Mouse (Mus musculus) inflammation-experienced regulatory T-cells, adult 6 months (primary cell): ENCODE measurements around the gene Fam240a. TPM values are rescaled to one million over a fixed set of nuclear protein-coding genes. Genes with fewer than 3 reads are reported as not detected.

ENCODE experiments used
- ATAC-seq: one replicate; pipeline ENCODE4 v1.8.0; 2017
- polyA plus RNA-seq, 3 experiments: library from polyadenylated mRNA; unstranded; fragments of 100-300 nt; shearing (Covaris generic); gene quantifications; one replicate each; pipeline ENCODE4 v1.2.1; 2017

Fam240a gene
- polyA plus RNA-seq, 3 experiments from 2014 or later, result not detected

DNA sequence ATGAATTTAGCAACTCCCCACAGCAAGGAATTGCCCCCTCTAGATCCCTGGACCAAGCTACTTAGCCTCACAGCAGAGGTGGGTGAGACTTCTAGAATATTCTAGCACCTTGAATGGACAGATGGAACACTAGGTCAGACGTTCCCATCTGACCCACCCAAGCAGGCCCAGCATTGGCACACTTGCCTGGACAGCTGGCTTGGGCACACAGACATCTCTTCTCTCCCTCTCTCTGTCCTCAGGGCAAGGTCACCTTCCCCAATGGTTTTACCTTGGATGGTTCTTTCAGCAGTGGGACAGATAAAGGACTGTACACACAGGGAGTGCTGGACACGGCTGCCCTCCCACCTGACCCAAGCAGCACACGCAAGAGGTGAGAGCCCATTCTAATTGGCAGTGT lies 24.1 kb downstream of the Fam240a start:
- no peak for ATAC-seq

DNA sequence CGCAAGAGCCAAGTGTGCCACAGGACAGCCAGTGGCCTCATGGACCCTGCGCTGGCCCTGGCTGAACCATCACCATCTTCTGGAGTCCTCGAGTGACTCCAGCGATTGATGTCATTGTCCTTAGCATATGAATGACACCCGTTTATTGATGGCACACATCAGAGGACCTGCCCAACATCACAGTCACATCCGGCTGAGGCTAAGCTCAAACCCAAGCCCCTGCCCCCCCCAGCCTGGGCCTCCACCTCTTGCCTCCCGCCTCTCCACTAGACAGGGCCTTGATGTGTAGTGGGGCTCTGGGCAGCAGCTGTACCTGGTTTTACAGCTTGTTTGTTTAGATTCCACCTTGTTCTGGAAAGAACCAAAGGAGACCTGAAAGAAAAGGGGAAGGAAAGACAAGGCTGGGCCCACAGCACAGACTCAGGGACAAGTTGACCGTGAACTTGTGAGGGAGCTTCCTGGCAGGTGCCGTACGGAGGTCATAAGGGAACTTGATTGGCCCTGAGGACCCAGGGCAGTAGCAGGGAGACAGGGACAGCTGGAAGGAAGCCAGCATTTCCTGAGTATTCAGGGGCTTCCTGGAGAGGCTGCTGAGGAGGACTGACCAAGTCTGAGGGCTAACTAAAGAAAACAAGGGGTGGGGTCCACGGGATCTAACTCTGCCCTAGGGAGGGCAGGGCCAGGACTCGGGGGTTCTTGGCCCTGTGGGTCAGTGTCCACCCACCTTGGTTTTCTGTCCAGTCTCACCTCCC lies 25.4 kb downstream of the Fam240a start:
- ATAC-seq, result no peak

DNA sequence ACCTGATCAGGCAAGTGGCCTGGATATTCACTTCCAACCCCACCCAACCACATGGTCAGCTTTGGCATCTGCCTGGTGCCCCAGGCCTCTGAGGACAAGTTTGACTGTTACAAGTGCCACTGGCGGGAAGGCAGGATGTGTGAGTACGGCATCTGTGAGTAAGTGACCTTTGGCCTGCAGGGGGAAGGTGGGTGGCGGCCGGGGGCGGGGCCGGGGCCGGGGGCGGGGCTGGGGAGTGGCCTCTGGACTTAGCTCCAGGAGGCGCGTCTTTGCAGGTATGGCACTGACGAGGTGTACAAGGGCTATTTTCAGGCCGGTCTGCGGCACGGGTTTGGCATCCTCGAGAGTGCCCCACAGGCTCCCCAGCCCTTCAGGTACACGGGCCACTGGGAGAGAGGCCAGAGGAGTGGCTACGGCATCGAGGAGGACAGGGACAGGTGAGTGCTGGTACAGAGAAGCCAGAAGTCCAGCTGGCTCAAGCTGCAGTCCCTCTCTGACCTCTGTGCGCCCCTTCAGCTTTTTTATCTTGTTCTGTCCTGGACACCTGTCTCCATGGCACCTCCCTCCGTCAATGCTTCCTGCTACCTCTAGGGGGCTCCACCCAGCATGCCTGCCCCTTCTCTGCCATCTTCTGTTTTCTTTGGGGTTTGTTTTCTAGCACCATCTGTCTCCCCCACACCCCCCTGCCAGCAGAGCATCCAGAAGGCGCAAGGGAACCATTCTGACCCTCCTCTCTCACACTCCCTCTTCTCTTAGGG lies 26.5 kb downstream of the Fam240a start:
- ATAC-seq, result no peak

DNA sequence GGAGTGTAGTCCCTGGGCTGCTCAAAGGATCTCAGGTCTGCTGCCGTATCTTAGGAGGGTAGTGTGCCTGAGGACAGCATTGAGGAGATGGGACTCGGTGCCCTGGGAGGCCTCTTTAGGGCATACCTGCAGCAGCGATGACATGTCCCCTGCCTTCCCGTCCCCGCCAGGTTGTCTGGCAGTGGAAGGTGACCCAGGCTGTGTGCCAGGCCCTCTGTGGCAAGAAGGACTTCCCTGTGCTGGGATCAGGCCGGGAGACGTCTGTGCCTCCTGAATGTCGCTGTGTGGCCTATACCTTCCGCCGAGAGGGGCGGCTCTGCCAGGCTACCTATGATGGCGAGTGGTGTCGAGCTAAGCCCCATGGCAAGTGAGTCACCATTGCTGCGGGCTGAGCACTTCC lies 27.7 kb downstream of the Fam240a start:
- no peak for ATAC-seq

DNA sequence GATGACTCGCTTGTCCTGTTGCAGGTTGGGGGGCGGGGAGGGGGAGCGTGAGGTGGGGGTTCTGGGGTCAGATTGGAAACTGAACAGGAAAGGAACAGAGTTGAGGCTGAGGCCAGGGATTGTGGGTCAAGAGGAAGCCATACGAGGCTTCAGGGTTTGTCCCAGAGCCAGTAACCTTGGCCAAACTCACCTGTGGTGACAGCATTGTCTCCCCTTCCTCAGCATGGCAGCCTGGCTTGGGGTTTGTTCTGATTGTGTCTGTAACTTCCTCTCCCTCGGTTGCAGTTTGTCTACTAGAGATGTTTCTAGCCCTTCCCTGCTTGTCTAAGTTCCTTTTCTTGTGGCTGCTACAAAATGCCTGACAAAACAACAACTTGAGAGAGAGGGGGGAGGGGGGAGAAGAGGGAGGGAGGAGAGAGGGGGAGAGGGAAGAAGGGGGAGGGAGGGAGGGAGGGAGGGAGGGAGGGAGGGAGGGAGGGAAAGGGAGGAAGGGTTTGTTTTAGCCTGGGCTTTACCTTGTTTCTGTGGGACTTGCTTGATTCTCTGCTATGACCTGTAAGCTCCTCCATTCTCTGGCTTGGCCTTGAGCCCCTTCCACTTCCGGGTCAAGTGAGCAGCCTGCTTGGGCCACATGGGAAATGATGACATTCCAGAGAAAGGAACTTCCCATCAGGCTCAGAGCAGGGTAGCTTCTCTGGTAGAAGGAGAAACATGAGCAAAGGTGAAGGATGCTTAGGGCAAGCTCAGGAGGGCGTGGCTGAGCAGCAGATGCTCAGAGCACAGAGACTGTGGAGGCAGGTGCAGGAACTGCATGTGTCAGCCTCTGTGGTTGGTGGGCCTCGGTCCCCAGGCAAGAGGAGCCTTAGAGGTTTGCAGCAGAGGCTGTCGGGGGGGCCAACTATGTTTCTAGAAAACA lies 29.0 kb downstream of the Fam240a start:
- ATAC-seq, result no peak

DNA sequence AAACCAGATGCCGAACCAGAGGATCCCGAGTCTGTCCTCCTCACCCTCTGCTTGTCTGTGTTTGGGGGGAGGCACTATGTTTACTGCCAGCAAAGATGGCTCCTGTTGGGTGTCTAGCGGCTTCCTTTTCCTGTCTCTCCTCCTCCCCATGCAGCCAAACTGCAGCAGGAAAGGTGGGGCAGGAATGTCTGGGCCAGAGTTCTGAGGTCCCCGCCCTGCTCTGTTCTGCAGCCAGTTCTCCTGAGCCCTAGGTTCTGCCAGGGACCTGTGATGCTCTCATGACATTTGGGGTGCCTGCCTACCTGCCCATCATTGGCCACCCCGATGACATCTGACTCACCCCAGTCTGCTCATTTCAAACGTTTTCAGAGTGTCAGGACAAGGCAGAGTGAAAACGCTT lies 34.7 kb downstream of the Fam240a start:
- ATAC-seq, result no peak

DNA sequence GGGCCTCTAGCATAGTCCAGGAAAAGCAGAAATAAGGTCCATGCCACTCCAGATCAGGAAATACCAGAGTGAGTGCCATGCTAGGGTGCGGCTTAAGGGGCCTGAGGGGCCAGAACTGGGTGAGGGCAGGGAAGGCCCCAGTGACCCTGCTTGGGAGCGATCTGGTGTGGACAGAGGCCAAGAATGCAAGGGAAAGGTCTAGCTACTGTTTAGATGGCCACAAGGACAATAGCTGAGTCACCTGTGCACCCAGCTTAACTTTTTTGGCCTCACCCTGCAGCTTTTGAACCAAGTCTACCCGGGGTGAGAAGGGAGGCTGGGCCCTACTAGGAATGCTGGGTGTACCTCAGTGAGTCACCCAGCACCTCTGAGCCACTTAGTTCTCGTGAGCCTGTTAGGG lies 35.9 kb downstream of the Fam240a start:
- no peak for ATAC-seq

DNA sequence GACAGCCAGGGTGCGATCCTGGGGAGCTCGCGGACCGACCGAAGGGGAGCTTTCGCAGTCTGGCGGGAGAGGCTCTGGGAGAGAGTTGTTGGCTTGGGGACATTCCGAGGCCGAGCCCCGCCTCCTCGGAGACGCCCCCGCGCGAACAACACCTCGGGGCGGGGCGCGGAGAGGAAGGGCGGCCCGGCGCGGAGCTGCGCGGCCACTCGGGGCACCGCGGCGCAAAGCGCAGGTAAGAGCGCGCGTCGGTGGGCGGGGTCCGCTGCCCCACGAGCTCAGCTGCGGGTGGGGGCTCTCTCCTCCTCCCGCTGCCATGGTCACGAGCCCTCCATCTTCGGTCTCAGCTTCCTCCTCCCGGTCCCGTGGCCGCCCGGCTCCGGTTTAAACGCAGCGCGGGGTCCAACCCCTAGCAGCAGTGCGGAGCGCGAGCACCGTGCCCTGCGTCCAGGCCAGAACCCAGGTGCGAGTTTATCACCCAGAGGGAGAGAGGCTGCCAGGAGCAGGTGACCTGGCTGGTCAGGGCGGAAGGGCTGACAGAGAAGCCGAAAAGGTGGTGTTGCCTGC lies 36.6 kb downstream of the Fam240a start, which contains the start of gene Tmie:
Gene Tmie (minus strand): TSS at position 116 of the 564 bp plus-strand sequence.
- peak; percentile 85 for ATAC-seq

DNA sequence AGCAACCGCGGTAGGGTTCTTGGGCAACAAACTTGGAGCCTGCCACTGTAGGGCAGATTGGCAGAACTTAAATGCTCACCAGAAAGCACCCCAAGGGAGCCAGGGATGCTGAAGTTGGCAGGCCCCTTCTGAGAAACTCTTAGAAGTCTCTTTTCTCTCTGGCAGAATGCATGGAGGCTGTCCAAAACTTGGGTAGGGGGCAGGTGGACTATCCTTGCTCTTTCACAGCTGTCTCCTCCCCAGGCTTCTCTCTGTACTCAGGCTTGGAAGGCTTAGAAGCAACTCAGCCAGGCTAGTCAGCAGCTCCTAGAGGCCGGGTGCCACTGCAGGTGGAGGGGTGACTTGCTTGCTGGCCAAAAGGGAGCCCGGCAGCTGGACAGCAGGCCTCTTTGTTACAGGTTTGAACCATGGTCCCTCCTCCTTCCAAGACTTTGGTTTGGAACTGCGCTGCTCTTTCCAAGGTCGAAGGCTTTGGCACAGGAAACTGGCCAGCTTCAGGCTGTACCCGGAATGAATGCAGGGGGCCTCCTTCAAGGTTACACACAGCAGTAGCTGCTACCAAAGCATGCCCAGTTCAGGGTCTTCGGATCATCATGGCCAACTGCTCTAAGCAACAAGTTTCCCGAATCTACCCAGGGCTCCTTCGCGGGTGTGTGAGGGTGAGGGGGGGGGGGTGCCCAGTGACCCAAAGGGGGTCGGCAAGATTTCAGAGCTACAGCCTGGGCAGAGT lies 37.3 kb downstream of the Fam240a start, which contains the start of gene Als2cl:
Gene Als2cl (plus strand): TSS at position 680 of the 730 bp plus-strand sequence.
- no peak for ATAC-seq

DNA sequence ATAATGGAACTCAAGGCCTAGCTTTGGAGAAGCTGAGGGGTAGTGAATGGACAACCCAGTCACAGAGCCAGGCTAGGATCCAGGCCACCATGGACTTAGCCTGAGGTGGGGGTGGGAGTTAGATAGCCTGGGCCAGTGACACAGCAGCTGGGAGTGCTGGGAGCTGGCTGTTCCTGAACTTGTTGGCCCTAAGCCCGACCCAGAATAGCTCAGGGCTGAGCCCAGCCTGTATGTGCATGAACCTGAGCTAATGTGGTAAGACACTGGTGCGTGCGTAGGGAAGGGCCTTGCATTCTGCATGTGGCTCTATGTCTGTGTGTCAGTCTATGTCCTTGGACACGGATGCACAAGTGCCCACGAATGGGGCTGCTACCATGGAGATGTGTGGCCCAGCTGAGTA lies 38.8 kb downstream of the Fam240a start:
- no peak for ATAC-seq

DNA sequence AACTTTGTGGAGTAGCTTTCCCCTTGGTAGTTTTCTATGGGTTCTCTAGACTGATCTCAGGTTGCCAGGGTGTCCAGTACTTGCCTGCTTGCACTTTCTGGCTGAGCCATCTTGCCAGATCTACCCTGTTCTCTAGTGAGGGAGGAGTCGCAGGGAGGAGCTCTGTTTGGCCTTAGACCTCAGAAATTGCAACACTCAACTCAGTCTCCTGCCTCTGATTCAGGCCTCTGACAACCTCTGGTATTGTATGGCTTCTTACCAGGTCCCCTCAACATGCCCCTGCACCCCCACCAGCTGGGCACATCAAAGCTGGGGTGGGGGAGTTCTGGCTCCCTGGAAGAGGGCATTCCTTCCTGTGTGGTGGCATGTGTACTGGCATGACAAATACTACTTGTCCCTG lies 39.3 kb downstream of the Fam240a start:
- no peak for ATAC-seq

DNA sequence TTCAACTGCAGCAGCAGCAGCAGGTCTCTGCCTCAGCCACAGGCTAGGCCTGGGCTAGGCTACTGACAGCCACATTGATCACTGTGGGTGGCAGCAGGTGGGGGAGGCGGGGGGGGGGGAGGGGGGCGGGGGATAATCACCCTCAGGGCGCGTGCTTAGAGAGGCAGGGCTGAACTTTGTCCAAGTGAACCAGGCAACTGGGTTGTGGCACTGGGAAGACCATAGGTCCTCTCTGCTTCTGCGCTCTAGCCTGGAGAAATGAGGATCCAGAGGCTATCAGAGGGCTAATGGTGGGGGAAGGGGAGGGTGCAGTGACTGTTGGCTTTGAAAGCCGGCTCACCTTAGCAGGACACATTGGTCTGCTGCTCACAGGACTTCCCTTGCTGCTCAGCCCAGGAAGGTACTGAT lies 41.4 kb downstream of the Fam240a start:
- no peak for ATAC-seq

DNA sequence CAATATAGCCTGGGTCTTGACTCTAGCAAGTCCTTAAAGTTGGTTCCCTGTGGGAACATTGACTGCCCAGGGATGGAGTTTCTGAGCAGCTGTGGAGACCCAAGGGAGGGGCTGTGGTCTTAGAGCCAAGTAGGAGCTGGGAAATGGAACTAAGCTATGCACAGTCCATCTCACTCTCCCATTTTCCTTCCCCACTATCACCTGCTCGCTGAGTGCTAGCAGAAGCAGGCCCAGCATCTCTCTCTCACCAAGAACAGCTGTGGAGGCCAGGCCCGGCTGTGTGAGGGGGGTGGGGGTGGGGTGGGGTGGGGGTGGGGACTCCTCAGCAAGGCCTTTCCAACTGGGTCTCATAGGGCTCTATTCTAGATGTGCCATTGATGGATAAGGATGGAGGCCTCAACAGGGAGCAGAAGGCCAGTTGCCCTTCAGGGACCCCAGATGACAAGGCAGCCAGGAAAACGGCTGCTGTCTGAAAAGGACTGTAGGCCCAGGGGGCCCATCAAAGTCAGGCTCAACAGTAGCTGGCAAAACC lies 41.9 kb downstream of the Fam240a start:
- ATAC-seq, result no peak

DNA sequence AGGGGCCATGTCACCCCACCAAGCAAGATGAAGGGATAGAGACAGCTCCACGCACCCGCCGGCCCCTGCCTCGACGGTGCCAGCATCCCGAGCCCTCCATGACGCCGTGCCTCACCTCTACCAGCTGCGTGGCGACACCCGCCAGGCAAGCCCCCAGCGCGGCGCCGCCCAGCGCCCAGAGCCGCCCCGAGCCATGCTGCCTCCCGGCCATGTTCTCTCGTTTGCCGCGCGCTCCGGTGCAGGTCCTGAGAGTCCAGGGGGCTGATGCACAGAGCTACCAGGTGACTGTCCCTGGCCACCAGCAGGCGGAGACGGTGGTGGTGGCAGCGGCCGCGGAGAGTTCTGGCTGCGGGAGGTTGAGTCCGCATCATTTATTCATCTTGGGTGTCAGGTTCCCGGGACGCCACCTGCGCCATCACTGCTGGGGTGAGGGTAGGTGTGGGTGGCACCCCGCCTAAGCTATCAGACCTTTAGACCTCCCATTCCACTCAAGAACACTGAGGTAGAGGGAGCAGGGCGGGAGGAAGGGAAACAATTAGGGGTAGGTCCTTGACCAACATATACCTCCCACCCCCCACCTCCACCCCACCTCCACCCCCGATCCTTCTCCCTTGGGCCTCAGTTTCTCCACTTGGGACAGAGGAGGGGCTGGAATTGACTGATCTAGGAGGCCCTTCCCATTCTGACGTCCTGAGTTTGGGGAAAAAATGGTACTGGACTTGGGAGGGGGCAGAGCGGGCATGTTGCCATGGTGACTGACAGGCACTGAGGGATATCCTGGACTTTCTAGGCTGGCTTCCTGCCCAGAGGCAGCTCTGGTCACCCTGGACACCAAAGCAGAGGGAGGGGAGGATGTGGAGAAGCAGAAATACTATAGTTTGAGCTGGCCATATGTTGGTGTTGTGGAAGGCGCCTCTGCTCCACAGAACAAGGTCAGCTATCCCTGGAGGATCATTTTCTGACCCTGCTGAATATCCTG lies 42.7 kb downstream of the Fam240a start:
- peak; percentile 14 for ATAC-seq

DNA sequence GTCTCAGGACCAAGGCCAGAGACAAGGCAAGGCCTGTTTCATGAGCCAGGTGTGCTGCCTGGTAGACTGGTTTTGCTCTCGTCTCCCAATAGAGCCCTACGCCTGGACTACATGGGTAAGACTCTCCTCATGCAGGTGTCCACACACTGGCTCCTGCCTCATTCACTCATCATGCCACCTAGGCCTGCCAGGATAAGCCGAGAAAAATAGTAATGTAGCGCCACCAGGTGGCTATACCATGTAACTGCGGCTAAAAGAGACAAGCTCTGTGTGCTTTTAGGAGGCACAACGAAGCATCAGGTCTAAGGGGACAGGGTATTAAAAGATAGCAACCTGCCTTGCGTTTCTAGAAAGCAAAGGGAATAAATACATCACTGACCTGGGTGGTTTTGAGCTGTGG lies 45.6 kb downstream of the Fam240a start:
- peak; percentile 35 for ATAC-seq

Other genes with a start within 250 kb of the Fam240a start
- gene Myl3, start 175.0 kb downstream of the Fam240a start, polyA plus RNA-seq, result not detected
- not detected for gene Pth1r, start 169.7 kb downstream of the Fam240a start, polyA plus RNA-seq
- not detected for gene Prss42, start 118.7 kb downstream of the Fam240a start, polyA plus RNA-seq
- gene Prss44, start 102.9 kb downstream of the Fam240a start, polyA plus RNA-seq, result not detected
- not detected for gene Prss43, start 90.2 kb downstream of the Fam240a start, polyA plus RNA-seq
- gene Prss45, start 82.3 kb downstream of the Fam240a start, polyA plus RNA-seq, result not detected
- not detected for gene Prss46, start 72.4 kb downstream of the Fam240a start, polyA plus RNA-seq
- not detected for gene Prss50, start 58.9 kb downstream of the Fam240a start, polyA plus RNA-seq
- gene Als2cl, start 37.0 kb downstream of the Fam240a start, polyA plus RNA-seq, result 10 to 100 TPM in 2 of 3 experiments, 1 to 10 TPM in 1; 2.5 to 16.8 (median 15.8) TPM
- gene Tmie, start 36.7 kb downstream of the Fam240a start, polyA plus RNA-seq, result 1 to 10 TPM in 2 of 3 experiments, under 1 TPM in 1; 0.73 to 4.1 (median 2.9) TPM
- 1 to 10 TPM in 2 of 3 experiments, under 1 TPM in 1; 0.73 to 2.6 (median 2.5) TPM for gene Tdgf1, start 29.3 kb upstream of the Fam240a start, polyA plus RNA-seq
- under 1 TPM in 2 of 3 experiments, not detected in 1; 0.20 to 0.42 TPM for gene Lrrc2, start 34.7 kb upstream of the Fam240a start, polyA plus RNA-seq
- not detected for gene Rtp3, start 73.7 kb upstream of the Fam240a start, polyA plus RNA-seq
- 1 to 10 TPM in 1 of 3 experiments, not detected in 2; 2.5 TPM for gene Ltf, start 102.4 kb upstream of the Fam240a start, polyA plus RNA-seq
- 10 to 100 TPM; 15.0 to 18.1 (median 17.3) TPM for gene Ccrl2, start 140.7 kb upstream of the Fam240a start, polyA plus RNA-seq
- 10 to 100 TPM in 2 of 3 experiments, 1 to 10 TPM in 1; 8.4 to 17.2 (median 17.0) TPM for gene Lrrfip2, start 200.7 kb upstream of the Fam240a start, polyA plus RNA-seq